Mouse (Mus musculus) liver, adult 2 months (tissue): ENCODE data around the gene Ftl1. TPM values are rescaled to one million over a fixed set of nuclear protein-coding genes. Genes with fewer than 3 reads are reported as not detected.
A peak's percentile ranks its signal among the peaks of the same experiment; 100 is the strongest.
"Not testable (repeated sequence)": the region's sequence is repeated elsewhere in the genome, so short reads cannot be mapped to it uniquely, and the experiment has no call there.

Experiments
- DNase-seq: peaks from one replicate; pipeline ENCODE4 v3.0.0-alpha.2; 2011; ENCODE audit warnings: low read depth, low spot score; ENCODE audit errors: extremely low read depth
- H3K27ac ChIP-seq: fragments of 200-500 bp; replicated peaks from 2 replicates; pipeline ENCODE4 v1.5.1; 2012; ENCODE audit warnings: low read depth, mild to moderate bottlenecking, control low read depth, inconsistent platforms, low read length; ENCODE audit not compliant: insufficient read depth
- H3K27me3 ChIP-seq: fragments of 200-500 bp; 2 replicates; pipeline ENCODE4 v1.6.1; 2012; ENCODE audit warnings: mild to moderate bottlenecking, moderate library complexity, low read length, inconsistent platforms; ENCODE audit not compliant: control insufficient read depth, insufficient read depth
- H3K36me3 ChIP-seq: fragments of 200-500 bp; 2 replicates; pipeline ENCODE4 v1.6.1; 2012; ENCODE audit warnings: low read length, inconsistent platforms; ENCODE audit not compliant: control insufficient read depth, insufficient read depth
- H3K4me1 ChIP-seq: fragments of 200-500 bp; 2 replicates; pipeline ENCODE4 v1.6.1; 2011; ENCODE audit warnings: low read length; ENCODE audit not compliant: control insufficient read depth, insufficient read depth
- H3K4me3 ChIP-seq: fragments of 200-500 bp; 2 replicates; pipeline ENCODE4 v1.5.1; 2011; ENCODE audit warnings: low read depth, mild to moderate bottlenecking, control low read depth, low read length, moderate library complexity; ENCODE audit not compliant: insufficient read depth
- H3K79me2 ChIP-seq: fragments of 200-500 bp; 2 replicates; pipeline ENCODE4 v1.6.1; 2012; ENCODE audit warnings: inconsistent platforms, mild to moderate bottlenecking, low read length, moderate library complexity; ENCODE audit not compliant: control insufficient read depth, insufficient read depth
- H3K9ac ChIP-seq: fragments of 200-500 bp; 2 replicates; pipeline ENCODE4 v1.6.1; 2012; ENCODE audit warnings: low read depth, mild to moderate bottlenecking, control low read depth, inconsistent platforms, low read length
- CTCF ChIP-seq: fragments of 200-500 bp; IDR thresholded peaks from 2 replicates; pipeline ENCODE4 v1.5.1; 2011; ENCODE audit warnings: low read depth, low read length, control low read depth
- POLR2A ChIP-seq: fragments of 200-500 bp; IDR thresholded peaks from 2 replicates; pipeline ENCODE4 v1.6.1; 2011; ENCODE audit warnings: low read length, control low read depth; ENCODE audit not compliant: insufficient read depth; ENCODE audit errors: extremely low read depth
- WGBS: fragments of 180-500 bp; shearing (Covaris S2); methylation state at CpG from one replicate; pipeline ENCODE4 v1.1.7; 2018; 5-methylcytosine and 5-hydroxymethylcytosine counted together
- polyA plus RNA-seq: library from polyadenylated mRNA; depleted of rRNA; stranded (reverse); fragments of >200 nt; gene quantifications from 2 replicates; pipeline ENCODE4 v1.2.3, GENCODE M21; 2012; rRNA removed
- total RNA-seq: library from RNA; depleted of rRNA; stranded (reverse); fragments of >200 nt; gene quantifications from 2 replicates; pipeline ENCODE4 v1.2.3, GENCODE M21; 2014; rRNA removed

Gene Ftl1
- 3,170 and 4,966 TPM in 2 replicates for total RNA-seq
- 12,947 and 13,613 TPM in 2 replicates for polyA plus RNA-seq

GRCm38 (mm10) chr7:45459564-45460140 lies at the start of gene Ftl1:
Ftl1 (minus strand) TSS chr7:45459884.
- H3K27ac ChIP-seq = peak within 1 kb of the TSS; percentile 99
- H3K79me2 ChIP-seq, H3K27me3 ChIP-seq: not testable (repeated sequence)
- peak within 1 kb of the TSS; percentile 72 for H3K4me3 ChIP-seq
- WGBS = under 1% methylated on average over 37 of the region's 37 CpGs
- peak; percentile 92 for DNase-seq
- peak; percentile 95 for TF ChIP-seq POLR2A
- peaks cover 16% of the 10 kb centered on the region for H3K36me3 ChIP-seq
- peaks cover 16% of the 10 kb centered on the region for H3K4me1 ChIP-seq
- peak within 1 kb of the TSS; percentile 85 for H3K9ac ChIP-seq

GRCm38 (mm10) chr7:45509181-45509882 lies 49.6 kb upstream of the Ftl1 start:
- H3K79me2 ChIP-seq = peaks cover 12% of the 10 kb centered on the region; the same call in 1 of the 2 replicates
- H3K9ac ChIP-seq = peak overlapping the region; percentile 80
- peak; percentile 54 for DNase-seq
- WGBS = 11% methylated on average over 19 of the region's 19 CpGs
- H3K27ac ChIP-seq = peak overlapping the region; percentile 79
- no peaks in the 10 kb centered on the region for H3K36me3 ChIP-seq
- H3K4me1 ChIP-seq = peaks cover 13% of the 10 kb centered on the region
- H3K4me3 ChIP-seq = peak overlapping the region; percentile 76
- TF ChIP-seq CTCF (no peak), POLR2A (no peak)
- no peaks in the 10 kb centered on the region for H3K27me3 ChIP-seq

- Histone ChIP-seq H3K79me2 (peaks cover 12% of the 10 kb centered on the region; the same call in 1 of the 2 replicates), H3K4me1 (peaks cover 13% of the 10 kb centered on the region), H3K27me3 (no peaks in the 10 kb centered on the region), H3K9ac (no peak overlapping the region), H3K36me3 (no peaks in the 10 kb centered on the region), H3K4me3 (no peak overlapping the region), H3K27ac (no peak overlapping the region)
- no peak for DNase-seq
- 87% methylated on average over 6 of the region's 6 CpGs for WGBS
- TF ChIP-seq CTCF (no peak), POLR2A (no peak)
Observed at GRCm38 (mm10) chr7:45508561-45508960, 48.9 kb upstream of the Ftl1 start.

- Histone ChIP-seq H3K27ac (no peak overlapping the region), H3K4me3 (no peak overlapping the region), H3K36me3 (no peaks in the 10 kb centered on the region), H3K9ac (no peak overlapping the region), H3K27me3 (no peaks in the 10 kb centered on the region), H3K79me2 (peaks cover 12% of the 10 kb centered on the region; the same call in 1 of the 2 replicates), H3K4me1 (peaks cover 13% of the 10 kb centered on the region)
- 70% methylated on average over 6 of the region's 6 CpGs for WGBS
- TF ChIP-seq POLR2A = no peak
- TF ChIP-seq CTCF = no peak
- DNase-seq = peak; percentile 41
Observed at GRCm38 (mm10) chr7:45507583-45507982, 47.9 kb upstream of the Ftl1 start.

- no peak overlapping the region for H3K9ac ChIP-seq
- H3K4me3 ChIP-seq = no peak overlapping the region
- H3K27ac ChIP-seq = no peak overlapping the region
- no peaks in the 10 kb centered on the region for H3K79me2 ChIP-seq
- peaks cover 2% of the 10 kb centered on the region for H3K4me1 ChIP-seq
- DNase-seq = no peak
- H3K36me3 ChIP-seq = peaks cover 22% of the 10 kb centered on the region
- TF ChIP-seq POLR2A (no peak), CTCF (no peak)
- H3K27me3 ChIP-seq = no peaks in the 10 kb centered on the region
- WGBS = 97% methylated on average over 6 of the region's 6 CpGs
Observed at GRCm38 (mm10) chr7:45498427-45498826, 38.7 kb upstream of the Ftl1 start.

GRCm38 (mm10) chr7:45494548-45494947 lies 34.9 kb upstream of the Ftl1 start:
- WGBS = 67% methylated on average over 9 of the region's 9 CpGs
- DNase-seq = peak; percentile 69
- H3K9ac ChIP-seq = no peak overlapping the region
- no peak overlapping the region for H3K4me3 ChIP-seq
- 0 out of 2 replicates have a peak overlapping the region, but pooled peaks have one; percentile 4 for H3K27ac ChIP-seq
- H3K79me2 ChIP-seq = no peaks in the 10 kb centered on the region
- no peaks in the 10 kb centered on the region for H3K27me3 ChIP-seq
- no peak for TF ChIP-seq CTCF
- no peak for TF ChIP-seq POLR2A
- H3K36me3 ChIP-seq = peaks cover 17% of the 10 kb centered on the region; the same call in 1 of the 2 replicates
- peaks cover 24% of the 10 kb centered on the region for H3K4me1 ChIP-seq
